Mouse (Mus musculus): ENCODE measurements at regions not wholly inside any gene's neighbourhood (a gene's known extent, or its start where the extent isn't known, plus 50 kb on each side); places are given as distances from the start of the nearest gene placed in this dataset.

DNA sequence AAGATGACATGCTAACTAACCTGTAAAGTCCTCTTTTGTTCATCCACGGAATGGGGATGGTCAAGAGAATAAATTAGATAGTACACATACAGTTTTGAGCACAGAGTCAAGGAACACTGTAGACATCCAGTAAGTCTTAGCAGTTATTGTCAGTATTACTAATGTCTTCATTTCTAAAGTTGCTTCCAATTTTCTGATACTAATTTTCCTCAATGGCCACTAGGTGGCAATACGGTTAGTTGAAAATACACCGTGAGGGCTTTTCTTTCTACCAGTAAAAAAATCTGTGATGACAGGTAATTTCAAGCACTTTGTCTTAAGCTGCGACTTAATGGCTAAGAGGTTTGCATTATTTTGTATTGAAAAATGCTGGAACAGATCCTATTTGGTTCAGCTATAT lies 203.1 kb downstream of the Kif20b start:
- TF ChIP-seq CTCF (conservative IDR thresholded peaks at IDR 0.05; ENCODE audit: insufficient read depth, insufficient read length, low read depth, low read length) (no peak), POLR2A (IDR thresholded peaks at IDR 0.05; ENCODE audit: low read depth, low read length) (no peak)

All from kidney, adult 2 months (tissue).